Mouse (Mus musculus) embryonic facial prominence, embryonic 11.5 days (tissue): ENCODE data around the gene Ly6g6c. TPM values are rescaled to one million over a fixed set of nuclear protein-coding genes. Genes with fewer than 3 reads are reported as not detected.

Source experiments
- ATAC-seq: fragments of 200-750 bp; cut with Nextera tagmentation; replicated peaks from 2 replicates; pipeline ENCODE4 v1.8.0; 2017; ENCODE audit warnings: low read depth; ENCODE audit not compliant: insufficient number of reproducible peaks, low FRiP score, low TSS enrichment
- DNase-seq: peaks from one replicate; pipeline ENCODE4 v3.0.0-alpha.2; 2015; ENCODE audit warnings: low spot score
- H3K27ac ChIP-seq: fragments of 300-500 bp; sonication (generic); replicated peaks from 2 replicates; pipeline ENCODE4 v1.5.1; 2014; ENCODE audit warnings: mild to moderate bottlenecking, low read depth, low read length, control low read depth
- H3K27me3 ChIP-seq: fragments of 300-500 bp; sonication (generic); 2 replicates; pipeline ENCODE4 v1.6.1; 2014; ENCODE audit warnings: mild to moderate bottlenecking, low read length, moderate library complexity, mixed read lengths; ENCODE audit not compliant: control insufficient read depth, insufficient read depth
- H3K36me3 ChIP-seq: fragments of 300-500 bp; sonication (generic); replicated peaks from 2 replicates; pipeline ENCODE4 v1.6.1; 2014; ENCODE audit warnings: low read depth, mild to moderate bottlenecking, low read length, moderate library complexity, mixed read lengths; ENCODE audit not compliant: control insufficient read depth, insufficient read depth
- H3K4me1 ChIP-seq: fragments of 300-500 bp; sonication (generic); 2 replicates; pipeline ENCODE4 v1.6.1; 2014; ENCODE audit warnings: low read length, mixed read lengths; ENCODE audit not compliant: control insufficient read depth, insufficient read depth
- H3K4me2 ChIP-seq: fragments of 300-500 bp; sonication (generic); 2 replicates; pipeline ENCODE4 v1.6.1; 2014; ENCODE audit warnings: low read depth, mild to moderate bottlenecking, control low read depth, low read length, moderate library complexity
- H3K4me3 ChIP-seq: fragments of 300-500 bp; sonication (generic); 2 replicates; pipeline ENCODE4 v1.5.1; 2014; ENCODE audit warnings: low read depth, low read length, control low read depth
- H3K9ac ChIP-seq: fragments of 300-500 bp; sonication (generic); replicated peaks from 2 replicates; pipeline ENCODE4 v1.6.1; 2014; ENCODE audit warnings: mild to moderate bottlenecking, control low read depth, low read length
- H3K9me3 ChIP-seq: fragments of 300-500 bp; sonication (generic); replicated peaks from 2 replicates; pipeline ENCODE4 v1.6.1; 2016; ENCODE audit warnings: mild to moderate bottlenecking, low read length, inconsistent platforms, mixed read lengths; ENCODE audit not compliant: control insufficient read depth
- WGBS: fragments of 180-500 bp; shearing (Covaris S2); extraction: QIAGEN DNeasy Blood & Tissue Kit; methylation state at CpG from one replicate; pipeline ENCODE4 v1.1.7; 2014; 5-methylcytosine and 5-hydroxymethylcytosine counted together
- polyA plus RNA-seq: library from polyadenylated mRNA; unstranded; fragments of >200 nt; fragmentation: Nextera tagmentation; extraction: Ambion mirVana; gene quantifications from 2 replicates; pipeline ENCODE4 v1.2.1, GENCODE M21; 2014

Ly6g6c gene
- polyA plus RNA-seq, 1 experiment from 2014 or later, result not detected

DNA sequence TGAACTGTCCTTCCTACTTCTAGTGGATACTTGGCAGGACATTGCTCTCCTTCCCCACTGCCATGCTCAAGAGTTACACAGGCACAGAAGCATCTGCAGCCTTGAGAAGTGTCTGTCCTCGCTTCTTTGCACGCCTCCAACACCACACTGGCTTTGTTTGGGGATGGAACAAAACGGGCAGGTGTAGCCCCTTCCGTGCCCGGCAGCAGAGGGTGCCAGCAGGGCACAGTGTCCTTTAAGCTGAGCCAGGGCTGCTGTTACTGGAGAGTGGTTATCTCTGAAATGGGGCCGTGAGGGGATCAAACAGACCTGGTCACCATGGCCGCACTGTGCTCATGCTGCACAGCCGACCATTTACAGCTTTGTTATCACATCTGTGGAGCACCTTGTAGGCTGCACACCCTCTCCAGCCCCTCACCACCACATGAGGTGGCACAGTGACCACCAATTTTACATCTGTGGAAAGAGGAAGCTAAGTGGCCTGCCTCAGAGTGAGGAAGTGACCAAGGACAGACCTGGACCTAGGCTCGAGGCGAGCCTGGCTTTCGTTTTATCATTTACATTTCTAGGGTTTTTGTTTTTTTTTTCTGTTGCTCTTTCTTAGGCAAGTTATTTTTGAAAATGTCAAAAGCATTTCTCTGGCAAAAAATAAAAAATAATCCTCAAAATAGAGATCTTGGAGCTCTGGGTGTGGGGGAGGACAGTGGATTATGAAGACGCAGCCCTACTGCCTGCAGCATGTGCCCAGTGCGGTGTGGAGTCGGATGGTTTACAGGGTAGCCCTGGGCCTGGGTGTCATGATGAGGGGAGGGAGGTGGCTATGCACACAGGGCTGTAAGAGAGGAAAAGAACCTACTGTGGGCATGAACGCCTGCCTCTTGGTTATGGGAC lies 29.5 kb downstream of the Ly6g6c start:
- no peak overlapping the region for H3K27ac ChIP-seq
- peaks cover 7% of the 10 kb centered on the region for H3K36me3 ChIP-seq
- no peaks in the 10 kb centered on the region for H3K27me3 ChIP-seq
- H3K4me1 ChIP-seq, result peaks cover 3% of the 10 kb centered on the region
- 93% methylated on average over 15 of the region's 15 CpGs for WGBS
- no peak overlapping the region for H3K9ac ChIP-seq
- no peaks in the 10 kb centered on the region for H3K9me3 ChIP-seq
- no peak for ATAC-seq
- no peak overlapping the region for H3K4me3 ChIP-seq
- no peak overlapping the region for H3K4me2 ChIP-seq
- DNase-seq, result no peak

DNA sequence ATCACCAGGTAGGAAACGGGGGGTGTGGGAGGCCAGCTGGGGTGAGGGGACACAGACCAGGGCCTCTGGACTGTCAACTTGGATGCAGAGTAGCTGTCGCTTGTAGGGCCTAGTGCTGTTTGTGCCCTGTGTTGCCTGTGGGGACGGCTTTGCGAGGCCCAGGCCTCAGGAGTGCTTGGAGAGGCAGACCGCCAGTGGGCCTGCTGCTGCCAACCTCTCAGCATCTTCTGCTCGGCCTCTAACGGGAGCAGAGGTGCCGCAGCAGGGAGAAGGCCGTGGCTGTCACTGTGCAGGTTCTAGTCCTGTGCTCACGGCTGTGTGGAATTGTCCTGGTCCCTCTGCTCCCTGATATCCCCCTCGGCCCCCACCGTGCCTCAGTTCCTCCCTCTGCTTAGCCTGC lies 31.4 kb downstream of the Ly6g6c start:
- DNase-seq (no peak), ATAC-seq (no peak)
- H3K4me3 ChIP-seq, result no peak overlapping the region
- H3K4me1 ChIP-seq, result no peaks in the 10 kb centered on the region
- no peaks in the 10 kb centered on the region for H3K9me3 ChIP-seq
- WGBS, result 86% methylated on average over 12 of the region's 12 CpGs
- no peaks in the 10 kb centered on the region for H3K27me3 ChIP-seq
- no peak overlapping the region for H3K9ac ChIP-seq
- peaks cover 9% of the 10 kb centered on the region for H3K36me3 ChIP-seq
- no peak overlapping the region for H3K4me2 ChIP-seq
- no peak overlapping the region for H3K27ac ChIP-seq

DNA sequence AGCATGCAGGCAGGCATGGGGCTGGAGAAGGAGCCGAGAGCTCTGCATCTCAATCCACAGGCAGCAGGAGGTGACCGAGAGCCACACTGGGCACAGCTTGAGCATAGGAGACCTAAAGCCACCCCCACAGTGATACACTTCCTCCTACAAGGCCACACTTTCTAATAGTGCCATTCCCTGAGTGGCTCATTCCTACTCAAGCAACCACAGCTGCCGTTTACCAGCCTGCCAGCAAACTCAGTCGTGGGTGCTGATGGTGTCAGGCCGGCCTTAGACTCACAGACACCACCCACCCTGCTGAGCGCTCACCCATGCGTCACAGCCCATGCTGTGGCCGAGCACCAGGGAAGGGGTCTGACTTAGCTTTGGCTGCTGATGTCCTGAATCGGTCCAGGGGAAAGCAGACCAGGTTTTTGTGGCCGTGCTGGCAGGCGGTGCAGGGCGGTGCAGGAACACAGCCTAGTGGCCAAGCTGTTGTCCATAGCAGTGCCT lies 32.0 kb downstream of the Ly6g6c start:
- Histone ChIP-seq H3K27ac (no peak overlapping the region), H3K9ac (no peak overlapping the region), H3K36me3 (peaks cover 9% of the 10 kb centered on the region), H3K9me3 (no peaks in the 10 kb centered on the region), H3K4me2 (no peak overlapping the region), H3K4me1 (no peaks in the 10 kb centered on the region), H3K4me3 (no peak overlapping the region), H3K27me3 (no peaks in the 10 kb centered on the region)
- DNase-seq, result no peak
- WGBS, result 83% methylated on average over 12 of the region's 12 CpGs
- ATAC-seq, result no peak

DNA sequence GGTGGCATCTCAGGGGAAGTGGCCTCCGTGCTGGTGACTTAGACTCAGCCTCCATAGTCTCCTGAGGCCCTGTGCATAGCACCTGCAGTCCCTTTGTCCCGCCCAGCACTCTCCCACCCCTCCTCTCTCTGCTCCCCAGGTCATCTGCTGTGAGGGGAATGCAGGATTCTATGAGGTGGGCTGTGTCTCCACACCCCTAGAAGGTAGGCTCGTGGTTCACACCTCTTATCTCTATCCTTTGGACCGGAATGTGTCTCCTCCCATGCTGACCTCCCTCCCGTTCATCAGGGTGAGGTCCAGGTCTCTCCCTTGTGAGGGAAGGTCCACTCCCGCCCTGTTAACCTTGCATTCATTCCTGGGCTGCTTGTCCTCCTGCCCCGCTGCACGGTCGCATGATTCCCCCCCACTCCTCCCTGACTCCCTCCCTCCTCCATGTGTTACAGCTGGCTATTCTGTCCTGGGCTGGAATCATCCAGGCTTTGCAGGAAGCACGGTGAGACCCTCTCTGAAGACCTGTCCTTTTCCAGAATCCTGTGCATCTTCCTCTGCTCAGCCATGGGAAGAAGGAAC lies 35.1 kb downstream of the Ly6g6c start:
- Histone ChIP-seq H3K36me3 (peaks cover 6% of the 10 kb centered on the region), H3K27me3 (no peaks in the 10 kb centered on the region), H3K4me2 (no peak overlapping the region), H3K9ac (no peak overlapping the region), H3K4me3 (no peak overlapping the region), H3K27ac (no peak overlapping the region), H3K9me3 (no peaks in the 10 kb centered on the region), H3K4me1 (no peaks in the 10 kb centered on the region)
- WGBS, result 85% methylated on average over 10 of the region's 10 CpGs
- DNase-seq, result no peak
- ATAC-seq, result no peak

DNA sequence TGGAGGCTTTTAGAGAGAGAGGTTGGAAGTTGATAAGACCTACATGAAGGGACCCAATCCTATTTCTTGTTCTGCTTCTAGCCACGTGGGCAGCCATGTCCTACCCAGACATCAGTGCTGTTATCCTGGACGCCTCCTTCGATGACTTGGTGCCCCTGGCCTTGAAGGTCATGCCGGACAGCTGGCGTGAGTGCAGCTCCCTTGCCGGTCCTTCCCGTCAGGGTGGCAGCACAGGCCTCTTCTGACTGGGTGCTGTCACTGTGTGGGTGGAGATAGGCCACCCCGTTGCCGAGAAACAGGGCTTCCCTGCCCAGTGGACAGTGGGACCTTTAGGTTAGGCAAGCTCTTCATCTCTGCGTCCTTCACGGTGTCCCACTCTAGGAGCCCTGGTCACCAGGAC lies 36.0 kb downstream of the Ly6g6c start:
- ATAC-seq (no peak), DNase-seq (no peak)
- H3K27me3 ChIP-seq, result no peaks in the 10 kb centered on the region
- H3K4me3 ChIP-seq, result no peak overlapping the region
- no peak overlapping the region for H3K9ac ChIP-seq
- H3K9me3 ChIP-seq, result no peaks in the 10 kb centered on the region
- 92% methylated on average over 11 of the region's 11 CpGs for WGBS
- H3K27ac ChIP-seq, result no peak overlapping the region
- H3K36me3 ChIP-seq, result peaks cover 6% of the 10 kb centered on the region
- H3K4me2 ChIP-seq, result no peak overlapping the region
- H3K4me1 ChIP-seq, result no peaks in the 10 kb centered on the region

DNA sequence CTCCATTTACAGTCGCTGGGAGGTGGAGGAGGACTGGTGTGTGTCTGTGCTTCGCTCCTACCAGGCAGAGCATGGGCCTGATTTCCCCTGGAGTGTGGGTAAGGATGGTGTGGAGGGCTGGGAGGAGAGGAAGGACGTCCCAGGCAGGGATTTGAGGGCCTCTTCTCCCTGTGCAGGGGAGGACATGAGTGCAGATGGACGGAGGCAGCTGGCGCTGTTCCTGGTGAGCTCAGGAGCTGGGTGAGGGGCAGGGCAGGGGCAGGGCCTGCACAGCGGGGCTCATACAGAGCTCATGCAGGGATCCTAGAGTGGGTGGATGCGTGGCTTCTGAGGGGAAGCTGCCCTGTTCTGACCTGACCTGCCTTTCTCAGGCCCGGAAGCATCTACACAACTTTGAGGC lies 37.1 kb downstream of the Ly6g6c start:
- WGBS, result 72% methylated on average over 8 of the region's 8 CpGs
- no peak overlapping the region for H3K27ac ChIP-seq
- H3K27me3 ChIP-seq, result no peaks in the 10 kb centered on the region
- ATAC-seq (no peak), DNase-seq (no peak)
- no peak overlapping the region for H3K4me2 ChIP-seq
- H3K9me3 ChIP-seq, result no peaks in the 10 kb centered on the region
- H3K36me3 ChIP-seq, result peaks cover 4% of the 10 kb centered on the region; the same call in 1 of the 2 replicates
- H3K4me1 ChIP-seq, result no peaks in the 10 kb centered on the region
- H3K4me3 ChIP-seq, result no peak overlapping the region
- H3K9ac ChIP-seq, result no peak overlapping the region

DNA sequence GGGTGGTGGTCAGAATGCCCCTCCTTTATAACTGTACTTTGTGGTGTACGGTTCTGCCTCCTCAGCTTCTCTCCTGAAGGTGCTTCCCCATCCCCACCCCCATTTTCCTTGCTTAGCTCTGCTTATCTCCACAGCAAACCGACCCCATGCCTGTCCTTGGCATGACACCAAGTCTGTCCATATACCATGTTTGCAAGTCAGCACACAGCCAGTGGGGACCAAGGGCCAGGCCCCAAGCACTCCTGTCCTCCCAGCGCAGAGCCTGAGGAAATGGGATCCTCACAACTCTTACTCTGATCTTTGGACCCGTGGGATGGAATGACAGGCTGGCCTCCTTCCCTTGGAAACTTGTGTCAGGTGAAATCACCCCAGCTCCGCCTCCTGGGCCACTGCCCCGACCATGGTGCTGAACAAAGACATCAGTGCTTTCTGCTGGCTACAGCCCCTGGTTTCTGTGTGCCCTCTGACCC lies 38.1 kb downstream of the Ly6g6c start:
- Histone ChIP-seq H3K4me1 (no peaks in the 10 kb centered on the region), H3K36me3 (peaks cover 4% of the 10 kb centered on the region; the same call in 1 of the 2 replicates), H3K4me3 (no peak overlapping the region), H3K9me3 (no peaks in the 10 kb centered on the region), H3K27me3 (no peaks in the 10 kb centered on the region), H3K9ac (no peak overlapping the region), H3K4me2 (no peak overlapping the region), H3K27ac (no peak overlapping the region)
- no peak for DNase-seq
- no peak for ATAC-seq
- WGBS, result 69% methylated on average over 6 of the region's 6 CpGs

DNA sequence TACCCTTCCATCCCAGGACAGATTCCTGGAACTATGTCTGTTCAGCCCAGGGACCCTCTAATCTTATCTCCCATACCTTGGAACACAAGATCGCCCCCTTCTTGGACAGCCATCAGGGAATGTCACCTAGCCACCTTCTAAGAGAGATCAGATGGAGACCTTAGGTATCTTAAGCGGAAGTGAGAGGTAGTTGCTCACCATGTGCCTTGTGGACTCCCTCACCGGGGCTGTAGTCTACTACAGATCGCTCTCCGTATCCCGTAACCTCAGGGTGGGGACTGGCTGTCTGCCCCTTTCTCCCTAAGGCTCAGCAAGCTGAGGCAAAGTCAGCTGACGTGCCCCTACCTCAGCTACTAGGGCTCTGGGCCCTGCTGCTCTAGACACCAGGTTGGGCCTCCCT lies 38.9 kb downstream of the Ly6g6c start:
- Histone ChIP-seq H3K9ac (no peak overlapping the region), H3K27me3 (no peaks in the 10 kb centered on the region), H3K36me3 (peaks cover 4% of the 10 kb centered on the region; the same call in 1 of the 2 replicates), H3K27ac (no peak overlapping the region), H3K4me2 (no peak overlapping the region), H3K9me3 (no peaks in the 10 kb centered on the region), H3K4me1 (no peaks in the 10 kb centered on the region), H3K4me3 (no peak overlapping the region)
- WGBS, result 91% methylated on average over 7 of the region's 7 CpGs
- DNase-seq (no peak), ATAC-seq (no peak)
